Mouse (Mus musculus) layer of hippocampus, postnatal 10 days (tissue): ENCODE results near the gene Foxb2. TPM values are rescaled to one million over a fixed set of nuclear protein-coding genes. Genes with fewer than 3 reads are reported as not detected.

ENCODE experiments used
- DNase-seq, 2 experiments: peaks; one replicate each; pipeline ENCODE4 v3.0.0; 2021; ENCODE audit warnings: low spot score in 2 of 2
- total RNA-seq, 2 experiments: library from RNA; stranded (reverse); gene quantifications; 2 replicates each; pipeline ENCODE4 v1.2.3; 2021

Foxb2 gene
- total RNA-seq, 2 experiments from 2014 or later = not detected

GRCm38 (mm10) chr19:16825228-16825627 is 48.4 kb downstream of the Foxb2 start:
- no peak for DNase-seq

Other genes with a start within 250 kb of the Foxb2 start
- 10 to 100 TPM; 45.6 to 49.9 TPM for gene Vps13a, start 92.9 kb downstream of the Foxb2 start, total RNA-seq
- gene Prune2, start 82.3 kb upstream of the Foxb2 start, total RNA-seq = 10 to 100 TPM; 41.3 to 41.6 TPM